Mouse (Mus musculus): ENCODE results near the gene Ocm. TPM values are rescaled to one million over a fixed set of nuclear protein-coding genes. Genes with fewer than 3 reads are reported as not detected.

Ocm gene
- polyA plus RNA-seq, 1 experiment from 2014 or later = not detected

GRCm38 (mm10) chr5:143992661-143993060 lies 33.8 kb downstream of the Ocm start:
- Histone ChIP-seq H3K27me3 (ENCODE audit: control insufficient read depth, insufficient read depth, low read length) (no peaks in the 10 kb centered on the region), H3K9ac (replicated peaks; ENCODE audit: low read depth, low read length) (no peak overlapping the region), H3K36me3 (ENCODE audit: control insufficient read depth, insufficient read depth, low read length) (peaks cover 68% of the 10 kb centered on the region), H3K4me2 (ENCODE audit: low read depth, low read length) (no peak overlapping the region), H3K4me3 (ENCODE audit: low read depth, low read length) (no peak overlapping the region), H3K9me3 (ENCODE audit: control insufficient read depth, low read length) (no peaks in the 10 kb centered on the region), H3K27ac (ENCODE audit: low read depth, low read length) (no peak overlapping the region), H3K4me1 (ENCODE audit: control insufficient read depth, insufficient read depth, low read length) (no peaks in the 10 kb centered on the region)
- WGBS = 88% methylated on average over 10 of the region's 10 CpGs
- ATAC-seq (ENCODE audit: low read depth) = no peak

DNA sequence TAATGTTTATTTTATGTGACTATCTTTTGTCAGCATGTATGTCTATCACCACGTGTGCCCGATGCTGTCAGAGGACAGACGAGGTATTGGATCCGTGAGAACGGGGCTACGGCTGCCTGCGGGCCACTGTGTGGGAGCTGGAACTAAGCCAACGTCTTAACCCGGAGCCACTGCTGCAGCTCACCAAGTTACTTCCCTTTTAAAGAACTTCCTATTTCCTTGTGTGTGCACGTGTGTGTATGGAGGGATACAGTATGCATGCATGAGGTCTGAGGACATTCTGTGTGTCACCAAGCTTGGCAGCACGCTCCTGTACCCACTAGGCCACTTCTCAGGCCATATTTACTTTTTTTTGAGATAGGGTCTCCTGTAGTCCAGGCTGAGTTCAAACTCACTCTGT lies 36.4 kb downstream of the Ocm start:
- H3K9me3 ChIP-seq (ENCODE audit: control insufficient read depth, low read length) = no peaks in the 10 kb centered on the region
- 79% methylated on average over 11 of the region's 11 CpGs for WGBS
- H3K36me3 ChIP-seq (ENCODE audit: control insufficient read depth, insufficient read depth, low read length) = peaks cover 69% of the 10 kb centered on the region
- H3K27ac ChIP-seq (ENCODE audit: low read depth, low read length) = no peak overlapping the region
- H3K4me3 ChIP-seq (ENCODE audit: low read depth, low read length) = no peak overlapping the region
- H3K4me2 ChIP-seq (ENCODE audit: low read depth, low read length) = no peak overlapping the region
- no peaks in the 10 kb centered on the region for H3K4me1 ChIP-seq (ENCODE audit: control insufficient read depth, insufficient read depth, low read length)
- H3K27me3 ChIP-seq (ENCODE audit: control insufficient read depth, insufficient read depth, low read length) = no peaks in the 10 kb centered on the region
- no peak overlapping the region for H3K9ac ChIP-seq (replicated peaks; ENCODE audit: low read depth, low read length)
- no peak for ATAC-seq (ENCODE audit: low read depth)

DNA sequence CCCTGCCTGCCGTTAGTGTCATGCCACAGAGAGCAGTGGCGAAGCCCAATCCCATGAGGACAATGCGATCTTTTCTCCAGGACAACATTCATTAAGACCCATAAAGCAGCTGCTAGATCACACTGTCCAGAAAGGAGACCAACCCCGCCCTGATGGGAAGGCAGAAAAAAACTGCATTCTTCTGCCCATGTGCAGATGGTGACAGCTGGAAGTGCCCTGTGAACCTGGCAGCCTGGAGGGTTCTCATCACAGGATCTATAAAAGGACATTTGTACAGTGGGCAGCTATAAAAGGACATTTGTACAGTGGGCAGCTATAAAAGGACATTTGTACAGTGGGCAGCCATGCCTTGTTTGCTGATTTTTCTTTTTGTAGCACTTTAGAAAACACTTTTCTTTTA lies 37.4 kb downstream of the Ocm start:
- peak overlapping the region; percentile 22 for H3K27ac ChIP-seq (ENCODE audit: low read depth, low read length)
- H3K36me3 ChIP-seq (ENCODE audit: control insufficient read depth, insufficient read depth, low read length) = peaks cover 69% of the 10 kb centered on the region
- no peaks in the 10 kb centered on the region for H3K27me3 ChIP-seq (ENCODE audit: control insufficient read depth, insufficient read depth, low read length)
- 49% methylated on average over 4 of the region's 4 CpGs for WGBS
- no peaks in the 10 kb centered on the region for H3K4me1 ChIP-seq (ENCODE audit: control insufficient read depth, insufficient read depth, low read length)
- no peak overlapping the region for H3K9ac ChIP-seq (replicated peaks; ENCODE audit: low read depth, low read length)
- ATAC-seq (ENCODE audit: low read depth) = no peak; the same call in 1 of the 2 replicates
- no peak overlapping the region for H3K4me3 ChIP-seq (ENCODE audit: low read depth, low read length)
- no peaks in the 10 kb centered on the region for H3K9me3 ChIP-seq (ENCODE audit: control insufficient read depth, low read length)
- H3K4me2 ChIP-seq (ENCODE audit: low read depth, low read length) = no peak overlapping the region

GRCm38 (mm10) chr5:143987596-143987995 lies 38.9 kb downstream of the Ocm start:
- H3K4me1 ChIP-seq (ENCODE audit: control insufficient read depth, insufficient read depth, low read length) = no peaks in the 10 kb centered on the region
- peaks cover 55% of the 10 kb centered on the region for H3K36me3 ChIP-seq (ENCODE audit: control insufficient read depth, insufficient read depth, low read length)
- H3K9ac ChIP-seq (replicated peaks; ENCODE audit: low read depth, low read length) = no peak overlapping the region
- H3K9me3 ChIP-seq (ENCODE audit: control insufficient read depth, low read length) = no peaks in the 10 kb centered on the region
- no peak overlapping the region for H3K4me2 ChIP-seq (ENCODE audit: low read depth, low read length)
- WGBS = 89% methylated on average over 3 of the region's 3 CpGs
- H3K27me3 ChIP-seq (ENCODE audit: control insufficient read depth, insufficient read depth, low read length) = no peaks in the 10 kb centered on the region
- no peak overlapping the region for H3K4me3 ChIP-seq (ENCODE audit: low read depth, low read length)
- ATAC-seq (ENCODE audit: low read depth) = no peak
- H3K27ac ChIP-seq (ENCODE audit: low read depth, low read length) = no peak overlapping the region

DNA sequence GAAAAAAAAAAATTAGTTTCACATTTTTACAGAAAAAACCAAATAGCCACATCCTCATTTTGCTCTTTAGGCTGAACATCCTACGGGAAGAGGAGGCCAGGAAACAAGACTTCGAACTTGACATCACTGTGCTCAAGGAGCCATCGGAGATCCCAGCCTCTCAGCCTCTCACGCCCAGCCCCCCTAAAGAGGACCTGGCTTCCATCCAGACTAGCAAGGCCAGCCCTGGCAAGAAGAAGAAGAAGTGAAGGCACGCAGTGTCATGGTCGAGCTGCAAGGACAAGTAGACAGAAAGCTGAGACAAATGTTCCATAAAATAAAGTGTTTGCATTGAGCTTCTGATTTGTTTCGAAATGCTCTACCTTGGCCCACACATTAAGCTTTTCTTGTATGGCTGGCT lies 41.1 kb downstream of the Ocm start:
- Histone ChIP-seq H3K9ac (replicated peaks; ENCODE audit: low read depth, low read length) (no peak overlapping the region), H3K27me3 (ENCODE audit: control insufficient read depth, insufficient read depth, low read length) (no peaks in the 10 kb centered on the region), H3K4me1 (ENCODE audit: control insufficient read depth, insufficient read depth, low read length) (0 out of 2 replicates have a peak, but pooled peaks cover 3% of the 10 kb centered on the region), H3K27ac (ENCODE audit: low read depth, low read length) (no peak overlapping the region), H3K36me3 (ENCODE audit: control insufficient read depth, insufficient read depth, low read length) (peaks cover 39% of the 10 kb centered on the region), H3K9me3 (ENCODE audit: control insufficient read depth, low read length) (no peaks in the 10 kb centered on the region), H3K4me3 (ENCODE audit: low read depth, low read length) (no peak overlapping the region), H3K4me2 (ENCODE audit: low read depth, low read length) (no peak overlapping the region)
- WGBS = 83% methylated on average over 7 of the region's 7 CpGs
- no peak for ATAC-seq (ENCODE audit: low read depth)

GRCm38 (mm10) chr5:143982361-143982760 lies 44.1 kb downstream of the Ocm start:
- Histone ChIP-seq H3K36me3 (ENCODE audit: control insufficient read depth, insufficient read depth, low read length) (peaks cover 16% of the 10 kb centered on the region), H3K27ac (ENCODE audit: low read depth, low read length) (no peak overlapping the region), H3K4me3 (ENCODE audit: low read depth, low read length) (no peak overlapping the region), H3K27me3 (ENCODE audit: control insufficient read depth, insufficient read depth, low read length) (no peaks in the 10 kb centered on the region), H3K9me3 (ENCODE audit: control insufficient read depth, low read length) (no peaks in the 10 kb centered on the region), H3K9ac (replicated peaks; ENCODE audit: low read depth, low read length) (no peak overlapping the region), H3K4me1 (ENCODE audit: control insufficient read depth, insufficient read depth, low read length) (0 out of 2 replicates have a peak, but pooled peaks cover 3% of the 10 kb centered on the region), H3K4me2 (ENCODE audit: low read depth, low read length) (no peak overlapping the region)
- WGBS = 88% methylated on average over 2 of the region's 2 CpGs
- no peak for ATAC-seq (ENCODE audit: low read depth)

DNA sequence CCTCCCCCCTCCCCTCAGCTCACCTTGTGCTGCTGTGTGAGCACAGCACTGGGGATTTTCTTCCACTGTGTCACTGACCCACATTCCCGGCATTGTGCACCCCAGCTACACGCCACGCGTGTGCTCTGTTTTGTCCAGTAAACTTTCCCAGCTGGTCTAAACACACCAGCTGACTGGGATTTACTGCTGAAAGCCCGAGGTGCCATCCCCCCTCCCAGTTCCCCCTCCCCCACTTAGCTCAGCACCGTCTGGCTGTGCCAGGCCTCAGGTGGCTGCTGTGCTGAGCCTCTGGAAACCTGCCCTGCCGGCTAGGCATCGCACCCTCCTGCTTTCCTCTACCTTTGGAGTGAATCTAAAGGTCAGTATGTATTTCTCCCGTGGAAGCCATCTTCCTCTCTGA lies 45.6 kb downstream of the Ocm start:
- peak; percentile 46; the same call in 1 of the 2 replicates for ATAC-seq (ENCODE audit: low read depth)

DNA sequence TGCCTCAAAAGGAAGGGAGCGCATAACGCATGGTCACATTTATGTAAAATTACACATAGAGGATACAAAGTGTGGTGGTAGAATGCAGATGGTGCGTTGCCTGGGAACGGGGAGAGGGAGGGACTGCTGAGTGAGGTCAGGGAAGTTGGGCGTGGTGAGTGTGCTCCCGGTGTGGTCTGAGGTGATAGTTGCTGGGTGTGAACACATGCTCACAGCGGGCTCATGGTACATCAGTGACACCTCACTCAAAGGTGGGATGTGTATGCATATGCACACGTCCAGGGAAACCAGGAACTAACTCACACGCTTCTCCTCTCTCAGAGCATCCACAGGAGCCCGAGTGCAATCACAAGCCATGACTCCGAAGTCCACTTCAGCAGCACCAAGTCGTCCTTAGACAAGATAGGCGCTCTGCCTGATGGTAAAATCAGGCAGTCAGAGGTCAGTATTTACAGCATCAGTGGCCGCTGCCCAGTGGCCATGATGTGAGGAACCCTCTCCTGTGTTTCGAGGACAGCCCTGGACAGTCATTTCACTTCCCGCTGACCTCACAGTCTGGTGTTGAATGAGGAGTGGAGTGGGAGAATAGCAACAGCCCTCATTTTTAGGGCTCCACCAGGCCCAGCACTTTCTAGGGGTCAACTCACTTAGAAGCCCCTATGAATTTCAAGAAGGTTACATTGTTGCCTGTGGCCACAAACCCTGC lies 49.6 kb downstream of the Ocm start:
- H3K9me3 ChIP-seq (ENCODE audit: control insufficient read depth, low read length) = no peaks in the 10 kb centered on the region
- no peak overlapping the region for H3K27ac ChIP-seq (ENCODE audit: low read depth, low read length)
- no peak for ATAC-seq (ENCODE audit: low read depth)
- 0 out of 2 replicates have a peak, but pooled peaks cover 3% of the 10 kb centered on the region for H3K4me1 ChIP-seq (ENCODE audit: control insufficient read depth, insufficient read depth, low read length)
- no peak overlapping the region for H3K4me3 ChIP-seq (ENCODE audit: low read depth, low read length)
- no peak overlapping the region for H3K4me2 ChIP-seq (ENCODE audit: low read depth, low read length)
- 81% methylated on average over 16 of the region's 16 CpGs for WGBS
- H3K9ac ChIP-seq (replicated peaks; ENCODE audit: low read depth, low read length) = no peak overlapping the region
- H3K36me3 ChIP-seq (ENCODE audit: control insufficient read depth, insufficient read depth, low read length) = no peaks in the 10 kb centered on the region
- H3K27me3 ChIP-seq (ENCODE audit: control insufficient read depth, insufficient read depth, low read length) = no peaks in the 10 kb centered on the region

More for the DNA sequence above, 45.6 kb downstream of the Ocm start:
- 0 out of 2 replicates have a peak, but pooled peaks cover 3% of the 10 kb centered on the region for H3K4me1 ChIP-seq (ENCODE audit: control insufficient read depth, insufficient read depth, low read length)
- no peak overlapping the region for H3K4me3 ChIP-seq (ENCODE audit: low read depth, low read length)
- peaks cover 5% of the 10 kb centered on the region for H3K36me3 ChIP-seq (ENCODE audit: control insufficient read depth, insufficient read depth, low read length)
- no peak overlapping the region for H3K27ac ChIP-seq (ENCODE audit: low read depth, low read length)
- no peak overlapping the region for H3K9ac ChIP-seq (replicated peaks; ENCODE audit: low read depth, low read length)
- 20% methylated on average over 9 of the region's 9 CpGs for WGBS
- H3K9me3 ChIP-seq (ENCODE audit: control insufficient read depth, low read length) = no peaks in the 10 kb centered on the region
- H3K4me2 ChIP-seq (ENCODE audit: low read depth, low read length) = no peak overlapping the region
- H3K27me3 ChIP-seq (ENCODE audit: control insufficient read depth, insufficient read depth, low read length) = no peaks in the 10 kb centered on the region

DNA sequence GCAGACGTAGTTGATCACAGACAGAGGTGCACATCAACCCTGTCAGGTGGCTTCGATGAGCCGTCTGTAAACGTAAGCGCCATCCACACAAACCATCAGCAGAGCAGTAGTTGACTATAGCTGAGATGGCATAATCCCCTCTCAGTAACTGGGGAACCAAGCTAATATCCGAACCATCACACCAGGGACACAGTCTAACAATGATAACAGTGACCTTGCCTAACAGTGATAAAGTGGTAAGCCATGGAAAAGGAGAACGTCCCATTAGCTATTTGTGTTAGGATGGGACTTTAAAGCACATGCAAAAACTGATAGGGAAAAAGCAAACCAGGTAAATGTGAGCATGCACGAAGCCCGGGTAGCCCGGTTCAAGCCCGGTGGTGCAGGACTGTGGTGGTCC lies 50.2 kb downstream of the Ocm start:
- no peak overlapping the region for H3K4me3 ChIP-seq (ENCODE audit: low read depth, low read length)
- no peaks in the 10 kb centered on the region for H3K36me3 ChIP-seq (ENCODE audit: control insufficient read depth, insufficient read depth, low read length)
- H3K27ac ChIP-seq (ENCODE audit: low read depth, low read length) = no peak overlapping the region
- H3K4me2 ChIP-seq (ENCODE audit: low read depth, low read length) = no peak overlapping the region
- no peak overlapping the region for H3K9ac ChIP-seq (replicated peaks; ENCODE audit: low read depth, low read length)
- H3K27me3 ChIP-seq (ENCODE audit: control insufficient read depth, insufficient read depth, low read length) = no peaks in the 10 kb centered on the region
- 0 out of 2 replicates have a peak, but pooled peaks cover 3% of the 10 kb centered on the region for H3K4me1 ChIP-seq (ENCODE audit: control insufficient read depth, insufficient read depth, low read length)
- no peak for ATAC-seq (ENCODE audit: low read depth)
- no peaks in the 10 kb centered on the region for H3K9me3 ChIP-seq (ENCODE audit: control insufficient read depth, low read length)
- 88% methylated on average over 11 of the region's 11 CpGs for whole genome bisulfite sequencing
